ENCODE assay signal across 27 mouse cellular contexts in the genomic region with DNA sequence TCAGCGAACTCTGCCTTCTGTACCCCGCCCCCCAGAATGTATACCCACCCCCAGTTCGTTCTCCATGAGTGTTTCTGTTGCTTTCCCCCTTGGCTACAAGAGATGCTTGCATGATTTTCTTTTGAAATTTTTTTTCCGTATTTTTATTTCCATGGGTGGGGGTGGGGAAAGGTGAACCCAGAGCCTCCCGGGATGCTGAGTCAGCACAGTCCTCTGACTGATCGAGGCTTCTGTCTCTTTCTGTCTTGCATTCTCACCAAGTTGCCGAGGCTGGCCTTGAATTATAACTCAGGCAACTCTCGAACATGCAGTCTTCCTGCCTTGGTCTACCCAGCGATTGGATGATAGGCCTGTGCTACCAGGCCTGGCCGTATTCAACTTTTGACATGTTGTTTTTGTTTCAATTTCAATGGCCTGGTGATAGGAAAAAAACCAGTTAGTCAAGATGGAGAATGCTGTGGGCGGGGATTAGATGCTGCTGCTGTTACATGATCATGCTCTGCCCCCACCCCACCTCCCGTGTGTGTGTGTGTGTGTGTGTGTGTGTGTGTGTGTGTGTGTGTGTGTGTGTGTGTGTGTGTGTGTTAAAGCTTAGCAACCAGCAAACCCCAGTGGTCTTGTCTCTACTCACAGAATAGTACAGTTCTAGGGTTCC. TPM values are rescaled to one million over a fixed set of nuclear protein-coding genes. Genes with fewer than 3 reads are reported as not detected.
DNase-seq lines count a peak whose midpoint lies in the region; ATAC-seq and TF ChIP-seq lines count a peak whose summit lies in the region.
"Had no signal": no experiment of that assay in that cellular context is flagged by ENCODE, and none has a peak within 500 bp of the region (broad histone marks: within the 10 kb centered on the region; RNA-seq: fewer than 3 reads in every experiment).

No protein-coding gene starts in this region.

- DNase-seq in kidney, postnatal 0 days (ENCODE audit: low spot score) = peak; percentile 47
- DNase-seq in kidney, postnatal 10 days = no peak
- DNase-seq in MEL (ENCODE audit: low read depth, low spot score) = no peak
- DNase-seq in embryonic facial prominence, embryonic 11.5 days (ENCODE audit: low spot score) = peak; percentile 48
- DNase-seq in right cerebral cortex, postnatal 25 days = no peak
- DNase-seq in liver, postnatal 0 days = no peak
- DNase-seq: cerebellum, adult 9-10 months; heart, postnatal 36 days; kidney, adult 9 months; lung, postnatal 14 days; right cerebral cortex, adult 18-20 months; spleen, adult 18-20 months; thymus, postnatal 14 days had no signal

- ATAC-seq in kidney, postnatal 0 days (replicated peaks; ENCODE audit: low FRiP score, low read depth) = no peak
- no peak for ATAC-seq in embryonic facial prominence, embryonic 11.5 days (replicated peaks; ENCODE audit: insufficient number of reproducible peaks, low FRiP score, low TSS enrichment, low read depth)
- ATAC-seq in stomach, embryonic 15.5 days (ENCODE audit: insufficient read depth, low FRiP score, low read depth) = peak; percentile 29; the same call in 1 of the 2 replicates
- ATAC-seq in liver, postnatal 0 days = no peak
- ATAC-seq: inflammation-experienced regulatory T-cells, adult 6 months had no signal

- H3K9me3 ChIP-seq in kidney, postnatal 0 days (replicated peaks; ENCODE audit: low read length) = no peaks in the 10 kb centered on the region
- no peaks in the 10 kb centered on the region for H3K9me3 ChIP-seq in MEL (replicated peaks; ENCODE audit: insufficient read depth, low read length)
- no peaks in the 10 kb centered on the region for H3K9me3 ChIP-seq in embryonic facial prominence, embryonic 11.5 days (replicated peaks; ENCODE audit: control insufficient read depth, low read length)
- no peaks in the 10 kb centered on the region for H3K9me3 ChIP-seq in stomach, embryonic 15.5 days
- H3K9me3 ChIP-seq in liver, postnatal 0 days (ENCODE audit: low read length) = no peaks in the 10 kb centered on the region
- H3K9me3 ChIP-seq: forebrain, embryonic 15.5 days; heart, embryonic 13.5 days had no signal

- no peak overlapping the region for H3K27ac ChIP-seq in kidney, postnatal 0 days
- no peak overlapping the region for H3K27ac ChIP-seq in MEL (ENCODE audit: control insufficient read depth, low read depth, low read length)
- no peak overlapping the region for H3K27ac ChIP-seq in embryonic facial prominence, embryonic 11.5 days (replicated peaks; ENCODE audit: low read depth, low read length)
- peak overlapping the region; percentile 16; the same call in 1 of the 2 replicates for H3K27ac ChIP-seq in stomach, embryonic 15.5 days
- H3K27ac ChIP-seq in liver, postnatal 0 days (ENCODE audit: low read depth) = no peak overlapping the region
- H3K27ac ChIP-seq: forebrain, embryonic 15.5 days; heart, embryonic 13.5 days had no signal

- no peaks in the 10 kb centered on the region for H3K4me1 ChIP-seq in kidney, postnatal 0 days (replicated peaks; ENCODE audit: insufficient read depth, low read length)
- no peaks in the 10 kb centered on the region for H3K4me1 ChIP-seq in MEL (ENCODE audit: control insufficient read depth in 1 of 2, insufficient read depth in 2 of 2, low read length in 2 of 2)
- no peaks in the 10 kb centered on the region for H3K4me1 ChIP-seq in embryonic facial prominence, embryonic 11.5 days (ENCODE audit: control insufficient read depth, insufficient read depth, low read length)
- H3K4me1 ChIP-seq in stomach, embryonic 15.5 days = 0 out of 2 replicates have a peak, but pooled peaks cover 2% of the 10 kb centered on the region
- H3K4me1 ChIP-seq in liver, postnatal 0 days (ENCODE audit: insufficient read depth) = no peaks in the 10 kb centered on the region
- H3K4me1 ChIP-seq: heart, embryonic 13.5 days; megakaryocyte, embryonic 14.5 days had no signal

- no peak for TF ChIP-seq EP300 in MEL (IDR thresholded peaks at IDR 0.05; ENCODE audit: low read depth in 1 of 2, low read length in 2 of 2)
- no peak for TF ChIP-seq EP300 in liver, postnatal 0 days (IDR thresholded peaks at IDR 0.05; ENCODE audit: low read depth)

- H3K4me3 ChIP-seq in kidney, postnatal 0 days (replicated peaks; ENCODE audit: low read depth, low read length) = no peak overlapping the region
- H3K4me3 ChIP-seq in MEL (ENCODE audit: control insufficient read depth in 1 of 2, insufficient read depth in 1 of 2, low read depth in 2 of 2, low read length in 2 of 2) = no peak overlapping the region
- H3K4me3 ChIP-seq in embryonic facial prominence, embryonic 11.5 days (ENCODE audit: low read depth, low read length) = no peak overlapping the region
- H3K4me3 ChIP-seq in stomach, embryonic 15.5 days (replicated peaks) = no peak overlapping the region
- H3K4me3 ChIP-seq in liver, postnatal 0 days (ENCODE audit: low read depth, low read length) = no peak overlapping the region
- H3K4me3 ChIP-seq: forebrain, embryonic 15.5 days; heart, embryonic 13.5 days; megakaryocyte, embryonic 14.5 days; myocyte had no signal

- no peak for TF ChIP-seq POLR2A in MEL (IDR thresholded peaks at IDR 0.05; ENCODE audit: control insufficient read depth in 1 of 2, insufficient read depth in 1 of 2, low read depth in 1 of 2, low read length in 2 of 2, poor library complexity in 1 of 2)

- H3K36me3 ChIP-seq in kidney, postnatal 0 days (ENCODE audit: insufficient read depth, low read length) = no peaks in the 10 kb centered on the region
- no peaks in the 10 kb centered on the region for H3K36me3 ChIP-seq in MEL (ENCODE audit: control insufficient read depth in 1 of 2, insufficient read depth in 2 of 2, low read length in 2 of 2)
- H3K36me3 ChIP-seq in embryonic facial prominence, embryonic 11.5 days (replicated peaks; ENCODE audit: control insufficient read depth, insufficient read depth, low read depth, low read length) = no peaks in the 10 kb centered on the region
- no peaks in the 10 kb centered on the region for H3K36me3 ChIP-seq in stomach, embryonic 15.5 days
- H3K36me3 ChIP-seq in liver, postnatal 0 days (replicated peaks; ENCODE audit: insufficient read depth, low read length) = no peaks in the 10 kb centered on the region
- H3K36me3 ChIP-seq: forebrain, embryonic 15.5 days; heart, embryonic 13.5 days had no signal

- WGBS in kidney, postnatal 0 days = 43% methylated on average over 12 of the region's 12 CpGs
- 69% methylated on average over 11 of the region's 12 CpGs for WGBS in embryonic facial prominence, embryonic 11.5 days
- WGBS in stomach, embryonic 15.5 days = 64% methylated on average over 12 of the region's 12 CpGs
- 67% methylated on average over 12 of the region's 12 CpGs for WGBS in liver, postnatal 0 days (ENCODE audit: insufficient replicate concordance)

- TF ChIP-seq RAD21 in MEL (IDR thresholded peaks at IDR 0.05; ENCODE audit: low read depth, low read length) = no peak

- H3K4me2 ChIP-seq in kidney, postnatal 0 days (ENCODE audit: low read length) = peak overlapping the region; percentile 45
- no peak overlapping the region for H3K4me2 ChIP-seq in embryonic facial prominence, embryonic 11.5 days (ENCODE audit: low read depth, low read length)
- H3K4me2 ChIP-seq in stomach, embryonic 15.5 days = no peak overlapping the region
- no peak overlapping the region for H3K4me2 ChIP-seq in liver, postnatal 0 days (ENCODE audit: low read depth, low read length)
- H3K4me2 ChIP-seq: heart, embryonic 13.5 days had no signal

- H3K79me2 ChIP-seq in MEL (ENCODE audit: control insufficient read depth, insufficient read depth, low read length, poor library complexity) = no peaks in the 10 kb centered on the region

- H3K27me3 ChIP-seq in kidney, postnatal 0 days (ENCODE audit: insufficient read depth, low read length) = no peaks in the 10 kb centered on the region
- H3K27me3 ChIP-seq in MEL (ENCODE audit: control insufficient read depth in 1 of 2, insufficient read depth in 2 of 2, low read length in 2 of 2) = no peaks in the 10 kb centered on the region
- no peaks in the 10 kb centered on the region for H3K27me3 ChIP-seq in embryonic facial prominence, embryonic 11.5 days (ENCODE audit: control insufficient read depth, insufficient read depth, low read length)
- no peaks in the 10 kb centered on the region for H3K27me3 ChIP-seq in stomach, embryonic 15.5 days (replicated peaks)
- no peaks in the 10 kb centered on the region for H3K27me3 ChIP-seq in liver, postnatal 0 days (ENCODE audit: insufficient read depth, low read length)
- H3K27me3 ChIP-seq: CH12.LX; forebrain, embryonic 15.5 days; heart, embryonic 13.5 days; megakaryocyte, embryonic 14.5 days had no signal

- no peak overlapping the region for H3K9ac ChIP-seq in kidney, postnatal 0 days (ENCODE audit: low read depth, low read length)
- no peak overlapping the region for H3K9ac ChIP-seq in MEL (ENCODE audit: control insufficient read depth, low read depth, low read length, poor library complexity, severe bottlenecking)
- H3K9ac ChIP-seq in embryonic facial prominence, embryonic 11.5 days (replicated peaks; ENCODE audit: low read length) = no peak overlapping the region
- no peak overlapping the region for H3K9ac ChIP-seq in stomach, embryonic 15.5 days
- H3K9ac ChIP-seq in liver, postnatal 0 days (replicated peaks) = no peak overlapping the region
- H3K9ac ChIP-seq: forebrain, embryonic 15.5 days; heart, embryonic 13.5 days had no signal

- no peak for TF ChIP-seq CTCF in kidney, postnatal 0 days (IDR thresholded peaks at IDR 0.05; ENCODE audit: low read depth)
- no peak for TF ChIP-seq CTCF in MEL (IDR thresholded peaks at IDR 0.05 in 2 of 3, conservative IDR thresholded peaks at IDR 0.05 in 1 of 3; ENCODE audit: control insufficient read depth in 1 of 3, insufficient read depth in 1 of 3, low read depth in 2 of 3, low read length in 3 of 3, poor library complexity in 1 of 3, severe bottlenecking in 1 of 3)
- no peak for TF ChIP-seq CTCF in liver, postnatal 0 days (IDR thresholded peaks at IDR 0.05; ENCODE audit: low read depth)

RNA-seq across cellular contexts. Expression of a gene that starts 1.8 kb away (rescaled TPM):
- polyA plus RNA-seq in kidney, postnatal 0 days (2015; fragmentation: Nextera tagmentation; extraction: Ambion mirVana) = not detected in 2 replicates
- not detected in 2 replicates for total RNA-seq in MEL (2012; rRNA removed)
- not detected for polyA plus RNA-seq in MEL (2012; ENCODE audit: insufficient read depth in 1 of 2, insufficient read length in 2 of 2, low read depth in 1 of 2, low replicate concordance in 2 of 2, missing spikeins in 1 of 2)
- not detected in 2 replicates for polyA plus RNA-seq in embryonic facial prominence, embryonic 11.5 days (2014; fragmentation: Nextera tagmentation; extraction: Ambion mirVana)
- not detected in 2 replicates for polyA plus RNA-seq in stomach, embryonic 15.5 days (2015; fragmentation: Nextera tagmentation; extraction: Ambion mirVana)
- polyA plus RNA-seq in liver, postnatal 0 days (2015; fragmentation: Nextera tagmentation; extraction: Ambion mirVana) = not detected in 2 replicates
- total RNA-seq: adrenal gland, postnatal 4 days; CH12.LX; granulocyte monocyte progenitor cell, adult 5-6 weeks; heart, postnatal 36 days; left cerebral cortex, postnatal 10 days had no signal
- polyA plus RNA-seq: cortical plate, adult 2 months; forebrain, embryonic 15.5 days; heart, embryonic 13.5 days; inflammation-experienced regulatory T-cells, adult 6 months; limb, embryonic 14.5 days; liver, embryonic 16.5 days; myocyte; stomach, embryonic 14.5 days had no signal

RNA-seq across cellular contexts. Expression of a gene that starts 47.1 kb away (rescaled TPM):
- polyA plus RNA-seq in kidney, postnatal 0 days (2015; fragmentation: Nextera tagmentation; extraction: Ambion mirVana) = 9.8 and 10.7 TPM in 2 replicates
- total RNA-seq in MEL (2012; rRNA removed) = not detected in 2 replicates
- not detected for polyA plus RNA-seq in MEL (2012; ENCODE audit: insufficient read depth in 1 of 2, insufficient read length in 2 of 2, low read depth in 1 of 2, low replicate concordance in 2 of 2, missing spikeins in 1 of 2)
- 2.1 and 2.3 TPM in 2 replicates for polyA plus RNA-seq in embryonic facial prominence, embryonic 11.5 days (2014; fragmentation: Nextera tagmentation; extraction: Ambion mirVana)
- polyA plus RNA-seq in stomach, embryonic 15.5 days (2015; fragmentation: Nextera tagmentation; extraction: Ambion mirVana) = 15.9 and 16.5 TPM in 2 replicates
- 1.3 and 1.5 TPM in 2 replicates for polyA plus RNA-seq in liver, postnatal 0 days (2015; fragmentation: Nextera tagmentation; extraction: Ambion mirVana)
- total RNA-seq: CH12.LX; granulocyte monocyte progenitor cell, adult 5-6 weeks had no signal
- polyA plus RNA-seq: myocyte had no signal

Comparison
In these comparisons a context has a peak if more than half of its experiments do, and no peak if none do; other contexts are left out.
1. DNase-seq: peak in kidney, postnatal 0 days (single experiment) and embryonic facial prominence, embryonic 11.5 days (single experiment); none in kidney, postnatal 10 days (single experiment), MEL (single experiment), right cerebral cortex, postnatal 25 days (single experiment) and liver, postnatal 0 days (single experiment).